Mouse (Mus musculus): ENCODE measurements at regions not wholly inside any gene's neighbourhood (a gene's known extent, or its start where the extent isn't known, plus 50 kb on each side); places are given as distances from the start of the nearest gene placed in this dataset.
A peak's percentile ranks its signal among the peaks of the same experiment; 100 is the strongest.

- WGBS (ENCODE audit: insufficient replicate concordance): 17% methylated on average over 15 of the region's 15 CpGs
- Histone ChIP-seq H3K4me3 (ENCODE audit: low read depth, low read length) (no peak overlapping the region), H3K27me3 (ENCODE audit: insufficient read depth, low read length) (no peaks in the 10 kb centered on the region), H3K9me3 (ENCODE audit: low read length) (no peaks in the 10 kb centered on the region), H3K4me1 (ENCODE audit: insufficient read depth) (no peaks in the 10 kb centered on the region), H3K4me2 (ENCODE audit: low read depth, low read length) (peak overlapping the region; percentile 11; the same call in 1 of the 2 replicates), H3K9ac (replicated peaks) (no peak overlapping the region), H3K27ac (ENCODE audit: low read depth) (no peak overlapping the region), H3K36me3 (replicated peaks; ENCODE audit: insufficient read depth, low read length) (no peaks in the 10 kb centered on the region)
- no peak for ATAC-seq
- TF ChIP-seq EP300 (IDR thresholded peaks at IDR 0.05; ENCODE audit: low read depth) (no peak), CTCF (IDR thresholded peaks at IDR 0.05; ENCODE audit: low read depth) (peak; percentile 91)
- peak; percentile 86 for DNase-seq
Measured at GRCm38 (mm10) chr1:61181099-61181821, 203.5 kb downstream of the Icos start.

GRCm38 (mm10) chr1:61187381-61188100, 209.8 kb downstream of the Icos start:
- TF ChIP-seq EP300 (IDR thresholded peaks at IDR 0.05; ENCODE audit: low read depth) (no peak), CTCF (IDR thresholded peaks at IDR 0.05; ENCODE audit: low read depth) (no peak)
- Histone ChIP-seq H3K27ac (ENCODE audit: low read depth) (no peak overlapping the region), H3K36me3 (replicated peaks; ENCODE audit: insufficient read depth, low read length) (no peaks in the 10 kb centered on the region), H3K4me3 (ENCODE audit: low read depth, low read length) (no peak overlapping the region), H3K9ac (replicated peaks) (no peak overlapping the region), H3K9me3 (ENCODE audit: low read length) (no peaks in the 10 kb centered on the region), H3K4me1 (ENCODE audit: insufficient read depth) (no peaks in the 10 kb centered on the region), H3K4me2 (ENCODE audit: low read depth, low read length) (no peak overlapping the region), H3K27me3 (ENCODE audit: insufficient read depth, low read length) (no peaks in the 10 kb centered on the region)
- 68% methylated on average over 6 of the region's 6 CpGs for WGBS (ENCODE audit: insufficient replicate concordance)
- DNase-seq: no peak
- no peak for ATAC-seq

GRCm38 (mm10) chr1:61190921-61191320, 213.2 kb downstream of the Icos start:
- TF ChIP-seq CTCF (IDR thresholded peaks at IDR 0.05; ENCODE audit: low read depth): no peak
- no peak for TF ChIP-seq EP300 (IDR thresholded peaks at IDR 0.05; ENCODE audit: low read depth)
- H3K27me3 ChIP-seq (ENCODE audit: insufficient read depth, low read length): no peaks in the 10 kb centered on the region
- no peak overlapping the region for H3K9ac ChIP-seq (replicated peaks)
- no peak overlapping the region for H3K4me3 ChIP-seq (ENCODE audit: low read depth, low read length)
- H3K9me3 ChIP-seq (ENCODE audit: low read length): no peaks in the 10 kb centered on the region
- no peak for DNase-seq
- no peaks in the 10 kb centered on the region for H3K4me1 ChIP-seq (ENCODE audit: insufficient read depth)
- ATAC-seq: no peak
- WGBS (ENCODE audit: insufficient replicate concordance): 72% methylated on average over 3 of the region's 3 CpGs
- no peaks in the 10 kb centered on the region for H3K36me3 ChIP-seq (replicated peaks; ENCODE audit: insufficient read depth, low read length)
- no peak overlapping the region for H3K4me2 ChIP-seq (ENCODE audit: low read depth, low read length)
- H3K27ac ChIP-seq (ENCODE audit: low read depth): no peak overlapping the region

GRCm38 (mm10) chr1:61198549-61199062, 220.9 kb downstream of the Icos start:
- no peak for TF ChIP-seq CTCF (IDR thresholded peaks at IDR 0.05; ENCODE audit: low read depth)
- TF ChIP-seq EP300 (IDR thresholded peaks at IDR 0.05; ENCODE audit: low read depth): no peak
- WGBS (ENCODE audit: insufficient replicate concordance): 70% methylated on average over 3 of the region's 3 CpGs

GRCm38 (mm10) chr1:61201006-61201405, 223.3 kb downstream of the Icos start:
- WGBS (ENCODE audit: insufficient replicate concordance): 63% methylated on average over 2 of the region's 2 CpGs
- H3K9me3 ChIP-seq (ENCODE audit: low read length): no peaks in the 10 kb centered on the region
- H3K4me3 ChIP-seq (ENCODE audit: low read depth, low read length): no peak overlapping the region
- no peaks in the 10 kb centered on the region for H3K4me1 ChIP-seq (ENCODE audit: insufficient read depth)
- H3K4me2 ChIP-seq (ENCODE audit: low read depth, low read length): no peak overlapping the region
- H3K27ac ChIP-seq (ENCODE audit: low read depth): no peak overlapping the region
- H3K9ac ChIP-seq (replicated peaks): no peak overlapping the region
- H3K36me3 ChIP-seq (replicated peaks; ENCODE audit: insufficient read depth, low read length): no peaks in the 10 kb centered on the region
- TF ChIP-seq EP300 (IDR thresholded peaks at IDR 0.05; ENCODE audit: low read depth) (no peak), CTCF (IDR thresholded peaks at IDR 0.05; ENCODE audit: low read depth) (no peak)
- no peak for DNase-seq
- ATAC-seq: no peak
- H3K27me3 ChIP-seq (ENCODE audit: insufficient read depth, low read length): no peaks in the 10 kb centered on the region

More at GRCm38 (mm10) chr1:61198549-61199062, 220.9 kb downstream of the Icos start:
- Histone ChIP-seq H3K4me2 (ENCODE audit: low read depth, low read length) (no peak overlapping the region), H3K27ac (ENCODE audit: low read depth) (no peak overlapping the region), H3K9me3 (ENCODE audit: low read length) (no peaks in the 10 kb centered on the region), H3K27me3 (ENCODE audit: insufficient read depth, low read length) (no peaks in the 10 kb centered on the region), H3K4me3 (ENCODE audit: low read depth, low read length) (no peak overlapping the region), H3K36me3 (replicated peaks; ENCODE audit: insufficient read depth, low read length) (no peaks in the 10 kb centered on the region), H3K4me1 (ENCODE audit: insufficient read depth) (no peaks in the 10 kb centered on the region), H3K9ac (replicated peaks) (no peak overlapping the region)
- no peak for DNase-seq
- ATAC-seq: no peak

- no peak overlapping the region for H3K4me2 ChIP-seq (ENCODE audit: low read depth, low read length)
- H3K9ac ChIP-seq (replicated peaks): no peak overlapping the region
- DNase-seq: no peak
- H3K4me1 ChIP-seq (ENCODE audit: insufficient read depth): no peaks in the 10 kb centered on the region
- H3K4me3 ChIP-seq (ENCODE audit: low read depth, low read length): no peak overlapping the region
- no peaks in the 10 kb centered on the region for H3K9me3 ChIP-seq (ENCODE audit: low read length)
- TF ChIP-seq CTCF (IDR thresholded peaks at IDR 0.05; ENCODE audit: low read depth) (no peak), EP300 (IDR thresholded peaks at IDR 0.05; ENCODE audit: low read depth) (no peak)
- ATAC-seq: no peak
- H3K27ac ChIP-seq (ENCODE audit: low read depth): no peak overlapping the region
- H3K36me3 ChIP-seq (replicated peaks; ENCODE audit: insufficient read depth, low read length): no peaks in the 10 kb centered on the region
- WGBS (ENCODE audit: insufficient replicate concordance): 79% methylated on average over 3 of the region's 3 CpGs
- H3K27me3 ChIP-seq (ENCODE audit: insufficient read depth, low read length): no peaks in the 10 kb centered on the region
Measured at GRCm38 (mm10) chr1:61202079-61202478, 224.4 kb downstream of the Icos start.
